ENCODE assay signal across 11 mouse cellular contexts in genomic region chr15:83408692-83409442, GRCm38 (mm10). TPM values are rescaled to one million over a fixed set of nuclear protein-coding genes. Genes with fewer than 3 reads are reported as not detected.
DNase-seq lines count a peak whose midpoint lies in the region; ATAC-seq and TF ChIP-seq lines count a peak whose summit lies in the region.
"Had no signal": no experiment of that assay in that cellular context is flagged by ENCODE, and none has a peak within 500 bp of the region (broad histone marks: within the 10 kb centered on the region; RNA-seq: fewer than 3 reads in every experiment).

No protein-coding gene starts in this region.

- peaks cover 42% of the 10 kb centered on the region; the same call in 1 of the 2 replicates for H3K79me2 ChIP-seq in liver, adult 2 months (ENCODE audit: control insufficient read depth, insufficient read depth, low read length)

- DNase-seq in heart, postnatal 14 days, result no peak
- DNase-seq in liver, adult 2 months (ENCODE audit: extremely low read depth, low read depth, low spot score), result peak; percentile 72
- no peak for DNase-seq in liver
- DNase-seq in lung, postnatal 10 days, result peak; percentile 31
- no peak for DNase-seq in c-Kit-positive CD71-positive TER-119-positive erythroid progenitor cells, embryonic 14.5 days (ENCODE audit: low spot score)
- DNase-seq: thymus, postnatal 4 days had no signal

- H3K4me2 ChIP-seq in heart, embryonic 12.5 days, result no peak overlapping the region
- no peak overlapping the region for H3K4me2 ChIP-seq in forebrain, embryonic 16.5 days (ENCODE audit: low read length)
- H3K4me2 ChIP-seq: forebrain, embryonic 15.5 days; midbrain, embryonic 15.5 days had no signal

- no peaks in the 10 kb centered on the region for H3K9me3 ChIP-seq in heart, embryonic 12.5 days (replicated peaks)
- no peaks in the 10 kb centered on the region for H3K9me3 ChIP-seq in forebrain, embryonic 16.5 days (ENCODE audit: control insufficient read depth, low read length)
- H3K9me3 ChIP-seq: forebrain, embryonic 15.5 days; midbrain, embryonic 15.5 days had no signal

- 0 out of 2 replicates have a peak overlapping the region, but pooled peaks have one; percentile 39 for H3K27ac ChIP-seq in heart, embryonic 12.5 days (ENCODE audit: poor library complexity, severe bottlenecking)
- no peak overlapping the region for H3K27ac ChIP-seq in liver, adult 2 months (replicated peaks; ENCODE audit: insufficient read depth, low read depth, low read length)
- H3K27ac ChIP-seq in cortical plate, adult 2 months (ENCODE audit: insufficient read depth, low read length), result no peak overlapping the region
- no peak overlapping the region for H3K27ac ChIP-seq in forebrain, embryonic 16.5 days (ENCODE audit: low read length)
- H3K27ac ChIP-seq: forebrain, embryonic 15.5 days; midbrain, embryonic 15.5 days had no signal

- intact Hi-C loops in heart, postnatal 14 days (cut with DNase I), result no loop called here

- 68% methylated on average over 8 of the region's 8 CpGs for WGBS in heart, embryonic 12.5 days
- WGBS in liver, adult 2 months, result 43% methylated on average over 8 of the region's 8 CpGs
- WGBS in forebrain, embryonic 16.5 days, result 66% methylated on average over 8 of the region's 8 CpGs

- peak; percentile 77 for TF ChIP-seq CTCF in liver, adult 2 months (IDR thresholded peaks at IDR 0.05; ENCODE audit: low read depth, low read length)
- 0 out of 2 replicates have a peak, but pooled peaks have one; percentile 41 for TF ChIP-seq CTCF in cortical plate, adult 2 months (IDR thresholded peaks at IDR 0.05; ENCODE audit: extremely low read depth, insufficient read depth, low read length)

- no peak overlapping the region for H3K4me3 ChIP-seq in heart, embryonic 12.5 days
- H3K4me3 ChIP-seq in liver, adult 2 months (ENCODE audit: insufficient read depth, low read depth, low read length), result no peak overlapping the region
- no peak overlapping the region for H3K4me3 ChIP-seq in cortical plate, adult 2 months (ENCODE audit: insufficient read depth, low read length)
- no peak overlapping the region for H3K4me3 ChIP-seq in forebrain, embryonic 16.5 days (replicated peaks; ENCODE audit: low read length)
- H3K4me3 ChIP-seq: forebrain, embryonic 15.5 days; midbrain, embryonic 15.5 days had no signal

- no peak for ATAC-seq in heart, embryonic 12.5 days (ENCODE audit: insufficient number of reproducible peaks, low FRiP score)
- no peak for ATAC-seq in forebrain, embryonic 16.5 days
- ATAC-seq: forebrain, embryonic 15.5 days; midbrain, embryonic 15.5 days had no signal

- peaks cover 6% of the 10 kb centered on the region; the same call in 1 of the 2 replicates for H3K36me3 ChIP-seq in heart, embryonic 12.5 days
- no peaks in the 10 kb centered on the region for H3K36me3 ChIP-seq in liver, adult 2 months (ENCODE audit: control insufficient read depth, insufficient read depth, low read length)
- H3K36me3 ChIP-seq in forebrain, embryonic 16.5 days (ENCODE audit: control insufficient read depth, insufficient read depth), result no peaks in the 10 kb centered on the region
- H3K36me3 ChIP-seq: forebrain, embryonic 15.5 days; midbrain, embryonic 15.5 days had no signal

- H3K4me1 ChIP-seq in heart, embryonic 12.5 days (replicated peaks), result peaks cover 58% of the 10 kb centered on the region
- peaks cover 4% of the 10 kb centered on the region for H3K4me1 ChIP-seq in liver, adult 2 months (ENCODE audit: control insufficient read depth, insufficient read depth, low read length)
- H3K4me1 ChIP-seq in cortical plate, adult 2 months (ENCODE audit: control insufficient read depth, insufficient read depth, low read length), result peaks cover 11% of the 10 kb centered on the region
- H3K4me1 ChIP-seq in forebrain, embryonic 16.5 days (replicated peaks; ENCODE audit: control insufficient read depth, insufficient read depth, low read length), result no peaks in the 10 kb centered on the region
- H3K4me1 ChIP-seq: forebrain, embryonic 15.5 days; midbrain, embryonic 15.5 days had no signal

- peak overlapping the region; percentile 31; the same call in 1 of the 2 replicates for H3K9ac ChIP-seq in heart, embryonic 12.5 days
- no peak overlapping the region for H3K9ac ChIP-seq in liver, adult 2 months (ENCODE audit: low read depth, low read length)
- no peak overlapping the region for H3K9ac ChIP-seq in forebrain, embryonic 16.5 days (replicated peaks; ENCODE audit: low read depth, low read length)
- H3K9ac ChIP-seq: forebrain, embryonic 15.5 days; midbrain, embryonic 15.5 days had no signal

- TF ChIP-seq POLR2A in liver, adult 2 months (IDR thresholded peaks at IDR 0.05; ENCODE audit: extremely low read depth, insufficient read depth, low read length), result no peak
- no peak for TF ChIP-seq POLR2A in cortical plate, adult 2 months (IDR thresholded peaks at IDR 0.05; ENCODE audit: extremely low read depth, insufficient read depth, low read length)

- no peaks in the 10 kb centered on the region for H3K27me3 ChIP-seq in heart, embryonic 12.5 days (replicated peaks)
- H3K27me3 ChIP-seq in liver, adult 2 months (ENCODE audit: control insufficient read depth, insufficient read depth, low read length), result no peaks in the 10 kb centered on the region
- H3K27me3 ChIP-seq in forebrain, embryonic 16.5 days (replicated peaks; ENCODE audit: control insufficient read depth, insufficient read depth, low read length), result no peaks in the 10 kb centered on the region
- H3K27me3 ChIP-seq: forebrain, embryonic 15.5 days; midbrain, embryonic 15.5 days had no signal

RNA-seq across cellular contexts. Expression of gene Pacsin2, which starts 55.5 kb away (rescaled TPM):
- polyA plus RNA-seq in heart, embryonic 12.5 days (2016; fragmentation: Nextera tagmentation; extraction: Ambion mirVana), result 70.8 and 72.0 TPM in 2 replicates
- total RNA-seq in heart, postnatal 14 days (2021), result 100 to 1,000 TPM; 156 to 165 TPM
- 34.0 and 34.9 TPM in 2 replicates for total RNA-seq in liver, adult 2 months (2014; rRNA removed)
- polyA plus RNA-seq in liver, adult 2 months (2012; rRNA removed), result 28.9 and 29.1 TPM in 2 replicates
- 84.4 and 87.8 TPM in 2 replicates for polyA plus RNA-seq in cortical plate, adult 2 months (2012; rRNA removed)
- 19.8 and 20.0 TPM in 2 replicates for polyA plus RNA-seq in forebrain, embryonic 16.5 days (2015; fragmentation: Nextera tagmentation; extraction: Ambion mirVana)

RNA-seq across cellular contexts. Expression of gene Arfgap3, which starts 58.8 kb away (rescaled TPM):
- polyA plus RNA-seq in heart, embryonic 12.5 days (2016; fragmentation: Nextera tagmentation; extraction: Ambion mirVana), result 29.4 and 31.6 TPM in 2 replicates
- 10 to 100 TPM; 11.6 to 14.5 TPM for total RNA-seq in heart, postnatal 14 days (2021)
- 4.7 and 6.8 TPM in 2 replicates for total RNA-seq in liver, adult 2 months (2014; rRNA removed)
- polyA plus RNA-seq in liver, adult 2 months (2012; rRNA removed), result 5.7 and 9.0 TPM in 2 replicates
- polyA plus RNA-seq in cortical plate, adult 2 months (2012; rRNA removed), result 24.8 and 24.9 TPM in 2 replicates
- 44.5 and 46.3 TPM in 2 replicates for polyA plus RNA-seq in forebrain, embryonic 16.5 days (2015; fragmentation: Nextera tagmentation; extraction: Ambion mirVana)

Comparison
In these comparisons a context has a peak if more than half of its experiments do, and no peak if none do; other contexts are left out.
1. DNase-seq: peak in liver, adult 2 months (single experiment) and lung, postnatal 10 days (single experiment); none in heart, postnatal 14 days (0 of 2), liver (single experiment) and c-Kit-positive CD71-positive TER-119-positive erythroid progenitor cells, embryonic 14.5 days (single experiment).